Mouse (Mus musculus) gastrocnemius, postnatal 14 days (tissue): ENCODE results near the gene Rln3. TPM values are rescaled to one million over a fixed set of nuclear protein-coding genes. Genes with fewer than 3 reads are reported as not detected.

Experiments
- DNase-seq: peaks from one replicate; pipeline ENCODE4 v3.0.0; 2021; ENCODE audit warnings: mixed read lengths
- intact Hi-C: fragments of 180-260 bp; cut with DNase I; formaldehyde crosslinking; loops from one replicate; pipeline ENCODE4 v1.15.1; 2025; ENCODE audit warnings: low total_unique reads
- total RNA-seq, 2 experiments: library from RNA; stranded (reverse); gene quantifications; 2 replicates each; pipeline ENCODE4 v1.2.3; 2021

The Rln3 gene
- total RNA-seq, 2 experiments from 2014 or later, result not detected

GRCm38 (mm10) chr8:84066291-84066930, 21.6 kb upstream of the Rln3 start, which contains the start of gene Rfx1:
Gene Rfx1 (plus strand): TSS chr8:84066834.
- intact Hi-C loops, result no loop called here
- peak; percentile 100 for DNase-seq

GRCm38 (mm10) chr8:84065457-84066072, 20.8 kb upstream of the Rln3 start:
- DNase-seq, result no peak
- intact Hi-C loops, result no loop called here

DNA sequence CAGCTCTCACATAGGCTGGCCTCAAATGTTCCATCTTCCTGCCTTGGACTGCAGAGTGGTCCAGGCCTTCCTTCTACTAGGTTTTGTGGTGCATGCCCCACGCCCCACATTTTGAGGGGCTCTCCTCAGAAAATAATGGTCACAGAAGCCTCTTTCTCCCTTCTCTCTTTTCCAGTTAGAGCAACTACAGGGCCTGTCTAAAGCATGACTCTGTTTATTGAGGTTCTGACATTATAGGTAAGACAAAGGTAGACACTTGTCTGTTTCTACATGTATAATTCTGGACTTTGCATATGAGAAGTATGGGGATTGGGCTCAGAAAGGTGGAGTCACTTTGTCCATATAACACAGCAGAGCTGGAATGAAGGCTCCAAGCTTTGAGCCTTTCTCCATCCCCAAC, 20.2 kb upstream of the Rln3 start, which contains the start of gene Gm10643:
Gene Gm10643, minus strand, starts transcription at position 101 of the 400 bp plus-strand sequence.
- intact Hi-C loops, result no loop called here
- no peak for DNase-seq

GRCm38 (mm10) chr8:84063861-84064610, 19.2 kb upstream of the Rln3 start:
- no peak for DNase-seq
- intact Hi-C loops, result no loop called here

GRCm38 (mm10) chr8:84060245-84060644, 15.4 kb upstream of the Rln3 start:
- intact Hi-C loops, result no loop called here
- no peak for DNase-seq

DNA sequence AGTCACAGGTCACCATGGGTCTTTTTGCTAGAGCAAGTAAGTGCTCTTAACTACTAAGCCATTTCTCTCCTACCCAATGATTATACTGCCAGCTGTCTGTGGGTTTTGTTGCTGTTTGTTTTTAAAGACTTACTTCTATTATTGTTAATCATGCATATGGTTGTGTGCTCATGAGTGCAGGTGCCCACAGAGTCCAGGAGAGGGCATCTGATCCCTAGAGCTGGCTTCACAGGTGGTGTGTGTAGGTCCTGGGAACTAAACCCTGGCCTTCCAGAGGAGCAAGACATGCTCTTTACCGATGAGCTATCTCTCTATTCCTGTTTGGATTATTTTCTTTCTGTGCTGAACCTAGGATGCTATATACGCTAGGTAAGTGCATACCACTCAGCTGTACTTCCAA, 14.4 kb upstream of the Rln3 start:
- intact Hi-C loops, result no loop called here
- DNase-seq, result no peak

DNA sequence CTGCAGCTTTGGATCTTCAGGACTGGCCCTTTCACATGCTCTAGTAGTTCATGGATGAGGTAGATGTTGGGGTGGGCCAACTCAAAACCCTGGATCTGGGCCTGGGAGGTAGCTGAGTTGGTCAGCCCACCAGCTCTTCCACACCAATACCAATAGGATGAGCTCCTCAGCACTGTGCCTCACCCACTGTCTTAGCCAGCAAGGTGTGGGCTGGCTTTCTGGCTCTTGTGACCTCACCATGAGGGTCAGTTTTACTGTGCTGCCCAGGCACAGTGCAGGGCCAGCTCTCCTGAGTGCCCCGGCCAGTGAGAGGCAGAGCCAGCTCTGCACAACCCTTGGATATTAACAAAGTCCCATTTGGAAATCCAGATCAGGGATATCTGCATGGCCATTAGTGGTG, 13.0 kb upstream of the Rln3 start:
- DNase-seq, result no peak
- intact Hi-C loops, result no loop called here

DNA sequence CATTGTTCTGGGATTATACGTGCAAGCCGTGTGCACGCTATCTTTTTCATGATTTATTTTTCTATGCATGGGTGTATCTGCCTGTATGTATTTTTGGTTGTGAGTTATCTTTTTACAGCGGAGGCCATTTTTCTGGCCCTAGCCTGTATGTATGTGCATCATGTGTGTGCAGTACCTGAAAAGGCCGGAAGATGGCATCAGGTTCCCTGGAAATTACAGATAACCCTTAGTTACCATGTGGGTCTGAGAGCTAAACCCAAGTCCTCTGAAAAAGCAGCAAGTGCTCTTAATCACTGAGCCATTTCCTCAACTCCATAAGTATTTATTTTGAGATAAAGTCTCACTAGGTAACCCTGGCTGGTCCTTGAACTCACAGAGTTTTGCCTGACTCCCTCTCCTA, 8.4 kb upstream of the Rln3 start:
- intact Hi-C loops, result no loop called here
- no peak for DNase-seq

DNA sequence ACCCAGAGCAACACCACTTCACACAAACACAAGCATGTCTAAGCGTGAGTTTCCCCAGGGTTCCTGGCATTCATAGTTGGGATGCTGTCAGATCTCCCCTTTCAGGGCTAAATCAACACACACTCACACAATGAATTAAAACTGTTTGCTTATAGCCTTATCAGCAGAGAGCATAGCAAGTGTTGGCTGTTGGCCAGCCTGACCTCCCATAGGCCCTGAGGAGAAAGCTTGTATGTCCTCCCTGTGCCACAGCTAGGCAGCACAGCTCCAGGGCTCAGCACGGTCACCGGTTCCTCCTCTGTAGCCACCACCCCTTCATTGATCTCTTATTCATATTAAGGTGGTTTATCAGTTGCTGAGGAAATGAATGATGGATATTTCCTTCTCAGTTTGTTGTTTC, 7.9 kb upstream of the Rln3 start:
- intact Hi-C loops, result no loop called here
- DNase-seq, result no peak

DNA sequence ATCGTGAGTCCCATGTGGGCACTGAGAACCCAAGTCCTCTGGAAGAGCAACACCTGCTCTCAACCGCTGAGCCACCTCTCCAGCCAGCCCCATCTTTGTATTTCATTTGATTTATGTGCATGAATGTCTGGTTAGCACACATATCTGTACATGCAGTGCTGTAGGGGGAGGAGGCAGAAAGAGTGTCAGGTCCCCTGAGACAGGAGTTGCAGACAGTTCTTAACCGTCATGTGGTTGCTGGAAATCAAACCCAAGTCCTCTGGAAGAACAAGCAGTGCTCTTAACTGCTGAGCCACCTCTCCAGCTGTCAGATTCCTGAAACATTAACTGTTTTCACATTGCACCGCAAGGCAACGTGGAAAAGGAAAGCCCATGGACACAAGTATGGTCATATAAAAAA, 3.4 kb upstream of the Rln3 start:
- intact Hi-C loops, result loop anchor here (10.0 kb wide), 1 partner anchor 127 kb away; no protein-coding TSS in a partner anchor
- DNase-seq, result no peak

DNA sequence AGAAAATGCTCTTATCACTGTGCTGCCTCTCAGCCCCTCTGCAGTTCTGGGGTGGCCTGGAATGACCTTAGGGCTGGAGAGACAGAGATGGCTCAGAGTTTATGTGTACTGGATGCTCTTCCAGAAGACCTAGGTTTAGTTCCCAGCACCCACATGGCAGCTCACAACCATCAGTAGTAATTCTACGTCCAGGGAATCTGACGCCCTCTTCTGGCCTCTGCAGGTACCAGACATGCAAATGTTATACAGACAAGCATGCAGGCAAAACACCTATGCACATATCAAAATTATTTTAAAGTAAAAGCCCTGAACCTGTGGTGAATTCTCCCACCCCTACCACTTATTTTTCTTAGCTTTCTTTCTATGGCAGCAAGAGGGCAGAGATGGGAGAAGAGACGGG, 1.7 kb upstream of the Rln3 start:
- intact Hi-C loops, result loop anchor here (10.0 kb wide), 1 partner anchor 128 kb away; no protein-coding TSS in a partner anchor
- DNase-seq, result no peak

DNA sequence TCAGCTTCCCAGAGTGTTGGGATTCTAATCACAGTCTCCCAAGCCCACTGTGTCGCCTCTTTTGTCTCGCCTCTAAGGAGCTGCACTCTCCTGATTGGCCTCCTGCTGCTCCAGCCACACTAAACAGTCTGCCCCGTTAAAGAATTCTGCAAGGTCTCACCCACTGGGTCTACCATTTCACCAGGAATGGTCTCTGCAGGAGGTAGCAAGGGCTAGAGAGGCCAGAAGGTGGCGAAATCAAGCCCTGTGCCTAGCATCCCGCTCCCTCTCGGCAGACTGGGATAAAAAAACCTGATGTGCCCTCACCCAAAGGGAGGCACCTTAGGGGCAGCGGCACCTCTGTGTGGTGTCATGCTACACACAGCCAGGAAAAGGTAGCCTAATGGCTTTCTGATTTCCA, 697 bp downstream of the Rln3 start:
- DNase-seq, result no peak
- intact Hi-C loops, result loop anchor here (10.0 kb wide), 1 partner anchor 131 kb away; no protein-coding TSS in a partner anchor

- DNase-seq, result no peak
- intact Hi-C loops, result loop anchor here (10.0 kb wide), 1 partner anchor 132 kb away; no protein-coding TSS in a partner anchor
These were observed 1.9 kb downstream of the Rln3 start for GRCm38 (mm10) chr8:84042948-84043342.

- intact Hi-C loops, result loop anchor here (10.0 kb wide), 1 partner anchor 132 kb away; no protein-coding TSS in a partner anchor
- DNase-seq, result peak; percentile 78
These were observed 2.5 kb downstream of the Rln3 start, which contains the start of gene Il27ra for GRCm38 (mm10) chr8:84042066-84042947. Gene Il27ra (minus strand): TSS chr8:84042589.

- peak; percentile 70 for DNase-seq
- intact Hi-C loops, result no loop called here
These were observed 5.8 kb downstream of the Rln3 start for GRCm38 (mm10) chr8:84039050-84039449.

- peak; percentile 32 for DNase-seq
- intact Hi-C loops, result no loop called here
These were observed 6.8 kb downstream of the Rln3 start for GRCm38 (mm10) chr8:84038015-84038414.

GRCm38 (mm10) chr8:84032777-84033176, 12.0 kb downstream of the Rln3 start:
- intact Hi-C loops, result no loop called here
- no peak for DNase-seq

- no peak for DNase-seq
These were observed 15.5 kb downstream of the Rln3 start for GRCm38 (mm10) chr8:84029272-84029671.

GRCm38 (mm10) chr8:84027449-84027848, 17.4 kb downstream of the Rln3 start:
- DNase-seq, result no peak
- intact Hi-C loops, result no loop called here

More at GRCm38 (mm10) chr8:84029272-84029671, 15.5 kb downstream of the Rln3 start:
- intact Hi-C loops, result no loop called here
